Mouse (Mus musculus): ENCODE data around the gene Tekt5. TPM values are rescaled to one million over a fixed set of nuclear protein-coding genes. Genes with fewer than 3 reads are reported as not detected.

The Tekt5 gene
- polyA plus RNA-seq, 1 experiment = 0.14 TPM

DNA sequence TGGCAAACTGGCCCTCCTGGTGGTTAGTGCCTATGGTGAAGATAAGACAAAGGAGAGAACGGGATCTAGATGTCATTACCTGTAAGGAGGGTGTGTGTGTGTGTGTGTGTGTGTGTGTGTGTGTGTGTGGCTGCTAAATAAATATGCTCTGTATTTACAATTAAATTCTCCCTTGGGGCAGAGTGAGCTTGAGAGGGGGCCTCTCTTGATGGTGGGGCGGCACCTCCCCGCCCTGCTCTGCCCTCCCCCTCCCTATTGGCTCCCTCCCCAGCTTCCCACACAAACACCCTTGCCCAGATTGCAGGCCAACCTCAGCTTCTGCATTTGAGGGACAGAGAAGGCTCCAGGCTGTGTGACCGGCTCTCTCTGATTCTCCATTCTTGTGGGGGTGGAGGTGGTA lies 83.3 kb downstream of the Tekt5 start:
- Histone ChIP-seq H3K27me3 (ENCODE audit: control insufficient read depth, insufficient read depth, low read length) (peaks cover 9% of the 10 kb centered on the region), H3K4me3 (ENCODE audit: extremely low read depth, insufficient read depth, insufficient read length) (no peak overlapping the region), H3K27ac (ENCODE audit: insufficient read depth, low read length) (no peak overlapping the region), H3K4me1 (ENCODE audit: control insufficient read depth, insufficient read depth, insufficient read length) (peaks cover 3% of the 10 kb centered on the region; the same call in 1 of the 2 replicates), H3K36me3 (ENCODE audit: control insufficient read depth, insufficient read depth, low read length) (no peaks in the 10 kb centered on the region)
- no peak for DNase-seq (ENCODE audit: low read depth in 1 of 2, low spot score in 2 of 2)
- TF ChIP-seq CTCF (IDR thresholded peaks at IDR 0.05; ENCODE audit: extremely low read depth, insufficient read depth, insufficient read length, insufficient replicate concordance) (no peak), POLR2A (IDR thresholded peaks at IDR 0.05; ENCODE audit: low read depth, low read length) (no peak)
- 47% methylated on average over 4 of the region's 4 CpGs for WGBS

DNA sequence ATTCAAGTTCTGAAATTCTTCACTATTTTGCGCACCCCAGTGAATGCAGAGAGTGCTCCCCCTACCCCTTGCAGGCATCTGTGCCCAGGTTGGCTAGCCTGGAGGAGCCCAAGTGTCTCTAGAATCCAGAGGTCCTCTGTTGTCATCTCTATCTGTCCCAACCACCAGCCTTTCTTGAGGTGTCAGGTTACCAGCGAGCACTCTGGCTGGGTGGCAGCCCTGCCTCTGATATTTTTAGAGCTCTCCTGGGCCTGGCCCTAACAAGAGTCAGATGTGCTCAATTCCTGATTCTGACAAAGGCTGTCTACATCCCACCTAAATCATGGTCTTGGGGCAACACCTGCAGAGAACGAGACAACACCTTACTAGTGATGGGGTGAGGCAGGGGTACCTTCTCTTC lies 84.2 kb downstream of the Tekt5 start:
- DNase-seq (ENCODE audit: low read depth in 1 of 2, low spot score in 2 of 2) = no peak
- Histone ChIP-seq H3K27me3 (ENCODE audit: control insufficient read depth, insufficient read depth, low read length) (peaks cover 9% of the 10 kb centered on the region), H3K4me1 (ENCODE audit: control insufficient read depth, insufficient read depth, insufficient read length) (peaks cover 4% of the 10 kb centered on the region; the same call in 1 of the 2 replicates), H3K4me3 (ENCODE audit: extremely low read depth, insufficient read depth, insufficient read length) (no peak overlapping the region), H3K27ac (ENCODE audit: insufficient read depth, low read length) (no peak overlapping the region), H3K36me3 (ENCODE audit: control insufficient read depth, insufficient read depth, low read length) (no peaks in the 10 kb centered on the region)
- TF ChIP-seq CTCF (IDR thresholded peaks at IDR 0.05; ENCODE audit: extremely low read depth, insufficient read depth, insufficient read length, insufficient replicate concordance) = no peak
- TF ChIP-seq POLR2A (IDR thresholded peaks at IDR 0.05; ENCODE audit: low read depth, low read length) = no peak
- 71% methylated on average over 3 of the region's 3 CpGs for WGBS

DNA sequence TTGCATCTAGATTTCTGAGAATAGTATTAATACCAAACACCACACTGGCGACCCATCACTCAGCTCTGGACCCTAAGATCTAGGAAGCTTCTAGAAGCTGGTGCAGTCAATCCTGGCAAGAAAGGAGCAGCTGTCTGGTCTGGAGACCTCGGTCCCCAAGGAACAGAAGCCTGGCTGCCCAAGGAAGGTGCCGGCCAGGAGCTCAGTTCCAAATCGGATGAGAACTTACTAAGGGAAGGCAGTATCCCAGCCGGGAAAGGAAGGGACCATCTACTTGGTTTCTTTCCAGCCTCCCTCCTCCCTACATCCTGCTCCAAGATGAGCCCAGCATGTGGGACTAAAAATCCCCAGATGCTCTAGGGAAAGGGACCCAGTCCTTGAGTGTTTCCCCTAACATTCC lies 84.8 kb downstream of the Tekt5 start:
- Histone ChIP-seq H3K27me3 (ENCODE audit: control insufficient read depth, insufficient read depth, low read length) (peaks cover 9% of the 10 kb centered on the region), H3K4me3 (ENCODE audit: extremely low read depth, insufficient read depth, insufficient read length) (no peak overlapping the region), H3K27ac (ENCODE audit: insufficient read depth, low read length) (no peak overlapping the region), H3K36me3 (ENCODE audit: control insufficient read depth, insufficient read depth, low read length) (no peaks in the 10 kb centered on the region), H3K4me1 (ENCODE audit: control insufficient read depth, insufficient read depth, insufficient read length) (peaks cover 7% of the 10 kb centered on the region)
- TF ChIP-seq POLR2A (IDR thresholded peaks at IDR 0.05; ENCODE audit: low read depth, low read length) = no peak
- TF ChIP-seq CTCF (IDR thresholded peaks at IDR 0.05; ENCODE audit: extremely low read depth, insufficient read depth, insufficient read length, insufficient replicate concordance) = no peak
- 79% methylated on average over 5 of the region's 5 CpGs for WGBS
- DNase-seq (ENCODE audit: low read depth in 1 of 2, low spot score in 2 of 2) = no peak

Other genes starting within 250 kb of the Tekt5 start
- 0.15 TPM in 1 of 2 replicates, not detected in the other for gene Rpl39l, start 225.3 kb downstream of the Tekt5 start, polyA plus RNA-seq (2012; rRNA removed)
- gene Atf7ip2, start 202.8 kb downstream of the Tekt5 start, polyA plus RNA-seq (2012; rRNA removed) = not detected in 2 replicates
- 10.9 and 13.1 TPM in 2 replicates for gene Emp2, start 81.5 kb downstream of the Tekt5 start, polyA plus RNA-seq (2012; rRNA removed)
- gene Nubp1, start 16.5 kb upstream of the Tekt5 start, polyA plus RNA-seq (2012; rRNA removed) = 38.6 and 40.3 TPM in 2 replicates
- 0.29 and 0.32 TPM in 2 replicates for gene Tvp23a, start 51.9 kb upstream of the Tekt5 start, polyA plus RNA-seq (2012; rRNA removed)
- gene Ciita, start 84.6 kb upstream of the Tekt5 start, polyA plus RNA-seq (2012; rRNA removed) = 82.2 and 98.8 TPM in 2 replicates
- gene Dexi, start 147.6 kb upstream of the Tekt5 start, polyA plus RNA-seq (2012; rRNA removed) = 40.8 and 55.1 TPM in 2 replicates
- 8.2 and 10.0 TPM in 2 replicates for gene Clec16a, start 149.8 kb upstream of the Tekt5 start, polyA plus RNA-seq (2012; rRNA removed)

Data from spleen, adult 2 months (tissue).